Mouse (Mus musculus) olfactory bulb, adult 2 months (tissue): ENCODE measurements at regions not wholly inside any gene's neighbourhood (a gene's known extent, or its start where the extent isn't known, plus 50 kb on each side); places are given as distances from the start of the nearest gene placed in this dataset.

Source experiments
- CTCF ChIP-seq: fragments of 200-500 bp; IDR thresholded peaks from 2 replicates; pipeline ENCODE4 v1.5.1; 2012; ENCODE audit warnings: low read depth, mild to moderate bottlenecking, low read length, moderate library complexity; ENCODE audit not compliant: insufficient read depth
- POLR2A ChIP-seq: fragments of 200-500 bp; IDR thresholded peaks from 2 replicates; pipeline ENCODE4 v1.6.1; 2012; ENCODE audit warnings: mild to moderate bottlenecking, low read depth, low read length, moderate library complexity; ENCODE audit not compliant: insufficient read depth

DNA sequence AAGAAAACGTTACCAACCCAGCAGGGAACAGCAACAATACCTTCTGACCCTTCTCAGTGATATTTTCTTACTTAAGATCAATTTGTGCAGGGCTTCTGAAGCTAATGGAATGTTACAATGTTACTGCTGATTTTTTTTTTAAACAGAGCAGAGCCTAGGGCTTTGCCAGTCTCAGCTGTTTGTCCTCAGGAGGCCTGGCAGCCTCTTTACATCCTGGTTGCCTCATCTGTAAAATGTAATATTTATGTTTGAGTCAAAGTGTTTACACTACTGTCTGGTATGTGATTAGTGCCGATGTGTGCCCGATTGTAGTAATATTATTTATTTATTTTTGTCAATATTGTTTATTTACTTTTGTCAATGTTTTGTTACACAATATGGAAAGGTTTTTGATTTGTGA lies 166.9 kb upstream of the Runx1 start:
- TF ChIP-seq CTCF (no peak), POLR2A (no peak)
